Comparison of ENCODE assay signal across 8 mouse cellular contexts in the genomic region with DNA sequence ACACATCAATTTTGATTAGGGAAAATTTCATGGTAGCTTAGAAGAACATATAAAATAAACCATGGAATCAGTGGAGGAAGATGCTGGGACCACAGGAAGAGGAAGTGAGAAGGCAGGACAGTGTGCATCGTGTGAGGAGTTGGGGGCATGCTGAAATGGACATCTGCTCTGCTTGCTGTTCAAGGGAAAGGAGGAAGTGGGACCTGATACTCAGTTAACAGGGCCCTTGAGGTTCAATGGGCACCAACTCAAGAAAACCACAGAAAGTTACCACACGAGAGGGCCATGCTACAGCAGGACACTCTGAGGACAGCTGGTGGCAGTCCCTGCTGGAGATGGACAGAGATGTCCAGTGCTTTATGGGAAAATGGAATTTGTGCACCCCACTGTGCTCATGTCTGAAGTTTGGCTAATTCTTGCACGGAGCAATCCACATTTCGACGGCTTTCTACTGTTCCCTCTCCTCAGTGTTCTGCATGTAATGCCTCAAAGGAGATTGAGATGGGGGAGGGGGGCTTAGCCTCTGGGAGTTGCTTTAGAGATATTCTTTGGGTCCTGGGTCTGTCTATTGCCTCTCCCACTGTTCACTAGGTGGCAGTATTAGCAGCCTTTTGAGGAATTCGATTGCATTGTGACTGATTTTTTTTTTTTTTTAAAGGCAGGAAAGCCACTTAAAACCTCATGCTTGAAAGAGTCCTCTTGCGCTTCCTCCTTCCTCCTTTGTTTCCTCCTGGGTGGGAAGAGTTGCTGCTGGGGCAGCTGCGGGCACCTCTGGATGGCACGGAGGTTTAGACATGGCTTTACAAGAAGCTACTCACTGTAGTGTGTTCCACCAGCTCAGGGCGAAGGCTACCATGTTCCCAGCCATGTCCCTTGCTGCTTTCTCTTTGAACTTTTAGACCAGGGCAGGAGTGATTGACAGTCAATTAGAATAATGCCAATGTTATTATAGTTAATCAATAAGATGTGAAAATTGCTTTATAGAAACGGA.
DNase-seq lines count a peak whose midpoint lies in the region; ATAC-seq and TF ChIP-seq lines count a peak whose summit lies in the region.

No protein-coding gene starts in this region.

- H3K27me3 ChIP-seq in CH12.LX (replicated peaks), result no peaks in the 10 kb centered on the region
- H3K27me3 ChIP-seq in embryonic facial prominence, embryonic 14.5 days (replicated peaks; ENCODE audit: control insufficient read depth, insufficient read depth, low read length), result no peaks in the 10 kb centered on the region
- H3K27me3 ChIP-seq in hindbrain, embryonic 15.5 days, result no peaks in the 10 kb centered on the region
- peaks cover 12% of the 10 kb centered on the region for H3K27me3 ChIP-seq in lung, embryonic 15.5 days

- TF ChIP-seq EP300 in CH12.LX (IDR thresholded peaks at IDR 0.05; ENCODE audit: low read length), result peak; percentile 97

- no peak overlapping the region for H3K4me3 ChIP-seq in CH12.LX (replicated peaks in 1 of 3; ENCODE audit: low read depth in 2 of 3, low read length in 2 of 3, poor library complexity in 1 of 3)
- H3K4me3 ChIP-seq in embryonic facial prominence, embryonic 14.5 days (ENCODE audit: low read depth, low read length), result no peak overlapping the region
- no peak overlapping the region for H3K4me3 ChIP-seq in hindbrain, embryonic 15.5 days
- no peak overlapping the region for H3K4me3 ChIP-seq in lung, embryonic 15.5 days
- H3K4me3 ChIP-seq in olfactory bulb, adult 2 months (ENCODE audit: insufficient read depth, low read depth, low read length), result no peak overlapping the region

- H3K27ac ChIP-seq in CH12.LX (ENCODE audit: insufficient read depth, low read depth), result no peak overlapping the region
- H3K27ac ChIP-seq in embryonic facial prominence, embryonic 14.5 days (replicated peaks; ENCODE audit: low read depth, low read length), result no peak overlapping the region
- no peak overlapping the region for H3K27ac ChIP-seq in hindbrain, embryonic 15.5 days (replicated peaks)
- no peak overlapping the region for H3K27ac ChIP-seq in lung, embryonic 15.5 days
- no peak overlapping the region for H3K27ac ChIP-seq in olfactory bulb, adult 2 months (ENCODE audit: insufficient read depth, low read depth, low read length)

- no peak for ATAC-seq in embryonic facial prominence, embryonic 14.5 days (ENCODE audit: low read depth)
- peak; percentile 78; the same call in 1 of the 2 replicates for ATAC-seq in hindbrain, embryonic 15.5 days (ENCODE audit: low FRiP score, low read depth)
- peak; percentile 29 for ATAC-seq in lung, embryonic 15.5 days (ENCODE audit: borderline replicate concordance, extremely low read depth, low FRiP score, low TSS enrichment)

- WGBS in embryonic facial prominence, embryonic 14.5 days, result 41% methylated on average over 11 of the region's 11 CpGs
- WGBS in hindbrain, embryonic 15.5 days, result 45% methylated on average over 11 of the region's 11 CpGs
- 42% methylated on average over 11 of the region's 11 CpGs for WGBS in lung, embryonic 15.5 days
- 34% methylated on average over 11 of the region's 11 CpGs for WGBS in olfactory bulb, adult 2 months

- peak overlapping the region; percentile 31 for H3K4me2 ChIP-seq in CH12.LX (ENCODE audit: insufficient read depth, low read depth, poor library complexity, severe bottlenecking)
- H3K4me2 ChIP-seq in embryonic facial prominence, embryonic 14.5 days (ENCODE audit: low read depth, low read length), result no peak overlapping the region
- H3K4me2 ChIP-seq in hindbrain, embryonic 15.5 days, result no peak overlapping the region; the same call in 1 of the 2 replicates
- H3K4me2 ChIP-seq in lung, embryonic 15.5 days, result no peak overlapping the region

- no peaks in the 10 kb centered on the region for H3K36me3 ChIP-seq in CH12.LX (replicated peaks in 1 of 2; ENCODE audit: control insufficient read depth in 1 of 2, insufficient read depth in 1 of 2, low read length in 1 of 2)
- no peaks in the 10 kb centered on the region for H3K36me3 ChIP-seq in embryonic facial prominence, embryonic 14.5 days (ENCODE audit: control insufficient read depth, insufficient read depth, low read length)
- H3K36me3 ChIP-seq in hindbrain, embryonic 15.5 days, result no peaks in the 10 kb centered on the region
- no peaks in the 10 kb centered on the region for H3K36me3 ChIP-seq in lung, embryonic 15.5 days

- TF ChIP-seq RAD21 in CH12.LX (IDR thresholded peaks at IDR 0.05; ENCODE audit: low read depth, low read length), result peak; percentile 78

- TF ChIP-seq POLR2A in CH12.LX (IDR thresholded peaks at IDR 0.05; ENCODE audit: low read depth, low read length), result no peak
- TF ChIP-seq POLR2A in olfactory bulb, adult 2 months (IDR thresholded peaks at IDR 0.05; ENCODE audit: insufficient read depth, low read depth, low read length), result no peak

- TF ChIP-seq CTCF in CH12.LX (conservative IDR thresholded peaks at IDR 0.05 in 1 of 2, IDR thresholded peaks at IDR 0.05 in 1 of 2; ENCODE audit: low read depth in 2 of 2, low read length in 2 of 2), result peak; percentile 52 to 77
- 0 out of 2 replicates have a peak, but pooled peaks have one; percentile 23 for TF ChIP-seq CTCF in olfactory bulb, adult 2 months (IDR thresholded peaks at IDR 0.05; ENCODE audit: insufficient read depth, low read depth, low read length)

- no peak overlapping the region for H3K9ac ChIP-seq in CH12.LX (ENCODE audit: insufficient read depth, low read depth)
- H3K9ac ChIP-seq in embryonic facial prominence, embryonic 14.5 days (ENCODE audit: low read depth, low read length), result no peak overlapping the region
- no peak overlapping the region for H3K9ac ChIP-seq in hindbrain, embryonic 15.5 days
- no peak overlapping the region for H3K9ac ChIP-seq in lung, embryonic 15.5 days

- H3K79me2 ChIP-seq in CH12.LX (replicated peaks; ENCODE audit: control insufficient read depth, extremely low read depth, insufficient read depth, poor library complexity, severe bottlenecking), result no peaks in the 10 kb centered on the region

- dilution Hi-C loops in CH12.LX (cut with MboI; ENCODE audit: extremely low pct_ligation_motif_present, extremely low pct_unique_long_range_greater_than_20kb, low sequenced_read_pairs), result no loop called here

- DNase-seq in gastrocnemius, adult 18-20 months (ENCODE audit: low spot score), result peak; percentile 28
- DNase-seq in gastrocnemius, postnatal 10 days, result no peak
- peak; percentile 82 for DNase-seq in CH12.LX (ENCODE audit: extremely low read depth)
- peak; percentile 85 for DNase-seq in embryonic facial prominence, embryonic 14.5 days (ENCODE audit: low spot score)
- DNase-seq in gastrocnemius, postnatal 4 days (ENCODE audit: low spot score in 2 of 2), result no peak

- H3K4me1 ChIP-seq in CH12.LX (ENCODE audit: control insufficient read depth in 1 of 2, insufficient read depth in 2 of 2), result peaks cover 12 to 23% of the 10 kb centered on the region in 2 experiments
- H3K4me1 ChIP-seq in embryonic facial prominence, embryonic 14.5 days (ENCODE audit: control insufficient read depth, insufficient read depth, low read length), result peaks cover 3% of the 10 kb centered on the region; the same call in 1 of the 2 replicates
- H3K4me1 ChIP-seq in hindbrain, embryonic 15.5 days (replicated peaks), result peaks cover 20% of the 10 kb centered on the region
- H3K4me1 ChIP-seq in lung, embryonic 15.5 days, result peaks cover 14% of the 10 kb centered on the region
- H3K4me1 ChIP-seq in olfactory bulb, adult 2 months (ENCODE audit: control insufficient read depth, insufficient read depth, low read length), result peaks cover 6% of the 10 kb centered on the region

- H3K9me3 ChIP-seq in CH12.LX (replicated peaks; ENCODE audit: low read length), result no peaks in the 10 kb centered on the region
- no peaks in the 10 kb centered on the region for H3K9me3 ChIP-seq in embryonic facial prominence, embryonic 14.5 days (ENCODE audit: control insufficient read depth, low read length)
- no peaks in the 10 kb centered on the region for H3K9me3 ChIP-seq in hindbrain, embryonic 15.5 days
- H3K9me3 ChIP-seq in lung, embryonic 15.5 days, result no peaks in the 10 kb centered on the region

- in situ Hi-C loops in CH12.LX (cut with MboI; ENCODE audit: low pct_ligation_motif_present, low pct_unique_long_range_greater_than_20kb, low sequenced_read_pairs), result loop anchor here (25.0 kb wide), 2 partner anchors 96 to 296 kb away; no protein-coding TSS in a partner anchor

TF ChIP-seq in CH12.LX, 34 proteins besides CTCF, POLR2A, EP300 and RAD21 (continues in another document):
- TF ChIP-seq RCOR1 (conservative IDR thresholded peaks at IDR 0.05; ENCODE audit: low read depth, low read length) (peak; percentile 96), CHD1 (IDR thresholded peaks at IDR 0.05; ENCODE audit: low read depth, low read length) (no peak), MYC (IDR thresholded peaks at IDR 0.05; ENCODE audit: low read depth, low read length) (peak; percentile 89), KAT2A (IDR thresholded peaks at IDR 0.05; ENCODE audit: insufficient replicate concordance, low read length) (0 out of 2 replicates have a peak, but pooled peaks have one; percentile 54), JUN (IDR thresholded peaks at IDR 0.05; ENCODE audit: insufficient read depth, low read depth, low read length) (no peak), CHD2 (IDR thresholded peaks at IDR 0.05; ENCODE audit: low read length) (peak; percentile 76), MAFK (IDR thresholded peaks at IDR 0.05; ENCODE audit: insufficient replicate concordance, low read length) (peak; percentile 86), JUND (conservative IDR thresholded peaks at IDR 0.05; ENCODE audit: low read depth, low read length) (peak; percentile 23; the same call in 1 of the 2 replicates), SMC3 (IDR thresholded peaks at IDR 0.05; ENCODE audit: low read depth, low read length) (peak; percentile 58), ZKSCAN1 (IDR thresholded peaks at IDR 0.05; ENCODE audit: borderline replicate concordance, low read depth, low read length) (no peak), MAZ (IDR thresholded peaks at IDR 0.05; ENCODE audit: low read depth, low read length) (peak; percentile 73; the same call in 1 of the 2 replicates), BHLHE40 (IDR thresholded peaks at IDR 0.05; ENCODE audit: low read depth, low read length) (peak; percentile 93), IRF4 (IDR thresholded peaks at IDR 0.05; ENCODE audit: low read depth, low read length) (peak; percentile 93), MXI1 (IDR thresholded peaks at IDR 0.05; ENCODE audit: low read depth, low read length) (no peak), TCF12 (IDR thresholded peaks at IDR 0.05; ENCODE audit: low read depth, low read length) (peak; percentile 95), ZC3H11A (IDR thresholded peaks at IDR 0.05; ENCODE audit: low read depth, low read length) (no peak), MAX (IDR thresholded peaks at IDR 0.05; ENCODE audit: low read length) (peak; percentile 79), UBTF (IDR thresholded peaks at IDR 0.05; ENCODE audit: low read depth, low read length) (no peak), ZNF384 (IDR thresholded peaks at IDR 0.05; ENCODE audit: low read depth, low read length) (peak; percentile 98), HCFC1 (IDR thresholded peaks at IDR 0.05; ENCODE audit: low read depth, low read length) (no peak; the same call in 1 of the 2 replicates), ELF1 (IDR thresholded peaks at IDR 0.05; ENCODE audit: low read depth, low read length) (peak; percentile 55), PAX5 (IDR thresholded peaks at IDR 0.05; ENCODE audit: low read length) (no peak)

Comparison
In these comparisons a context has a peak if more than half of its experiments do, and no peak if none do; other contexts are left out.
1. DNase-seq: peak in gastrocnemius, adult 18-20 months (single experiment), CH12.LX (single experiment) and embryonic facial prominence, embryonic 14.5 days (single experiment); none in gastrocnemius, postnatal 10 days (single experiment) and gastrocnemius, postnatal 4 days (0 of 2).